Comparison of ENCODE assay signal across 12 mouse cellular contexts in the genomic region with DNA sequence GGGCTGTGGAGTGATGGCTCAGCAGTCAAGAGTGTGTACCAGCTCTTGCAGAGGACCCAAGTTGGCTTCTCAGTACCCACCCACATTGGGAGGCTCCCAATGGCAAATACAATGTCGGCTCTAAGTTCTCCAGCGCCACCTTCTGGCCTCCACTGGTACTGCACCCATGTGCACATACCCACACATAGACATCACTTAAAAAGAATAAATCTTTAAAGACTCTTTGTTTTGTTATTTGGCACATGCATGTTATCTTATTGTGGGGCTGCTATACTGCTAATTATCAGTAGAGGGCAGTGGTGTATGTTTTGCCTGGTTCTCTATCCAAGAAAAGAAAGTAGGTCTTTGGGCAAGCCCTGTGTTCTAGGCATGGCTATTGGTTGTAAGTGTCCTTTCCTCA.
A peak's percentile ranks its signal among the peaks of the same experiment; 100 is the strongest.
DNase-seq lines count a peak whose midpoint lies in the region; ATAC-seq and TF ChIP-seq lines count a peak whose summit lies in the region.
"Had no signal": no experiment of that assay in that cellular context is flagged by ENCODE, and none has a peak within 500 bp of the region (broad histone marks: within the 10 kb centered on the region; RNA-seq: fewer than 3 reads in every experiment).

No protein-coding gene starts in this region.

- 27% methylated on average over 2 of the region's 2 CpGs for WGBS in liver, postnatal 0 days (ENCODE audit: insufficient replicate concordance)
- 25% methylated on average over 2 of the region's 2 CpGs for whole genome bisulfite sequencing in hindbrain, embryonic 10.5 days
- WGBS in midbrain, embryonic 13.5 days, result 37% methylated on average over 2 of the region's 2 CpGs

- peak; percentile 22; the same call in 1 of the 2 replicates for ATAC-seq in liver, postnatal 0 days
- ATAC-seq in midbrain, embryonic 13.5 days, result no peak

- no peak for TF ChIP-seq EP300 in liver, postnatal 0 days (IDR thresholded peaks at IDR 0.05; ENCODE audit: low read depth)

- H3K9me3 ChIP-seq in liver, postnatal 0 days (ENCODE audit: low read length), result peaks cover 2% of the 10 kb centered on the region; the same call in 1 of the 2 replicates
- 0 out of 2 replicates have a peak, but pooled peaks cover 4% of the 10 kb centered on the region for H3K9me3 ChIP-seq in hindbrain, embryonic 10.5 days
- peaks cover 3% of the 10 kb centered on the region; the same call in 1 of the 2 replicates for H3K9me3 ChIP-seq in midbrain, embryonic 13.5 days
- H3K9me3 ChIP-seq: hindbrain, embryonic 13.5 days; limb, embryonic 12.5 days had no signal

- intact Hi-C loops in gastrocnemius, adult 2 months (cut with DNase I), result no loop called here
- intact Hi-C loops in gastrocnemius, postnatal 36 days (cut with DNase I), result no loop called here

- no peak for DNase-seq in gastrocnemius, adult 2 months
- no peak for DNase-seq in gastrocnemius, postnatal 36 days
- DNase-seq in 3T3-L1 (ENCODE audit: low read depth, low spot score), result peak; percentile 43
- DNase-seq in adipocyte (ENCODE audit: low spot score), result peak; percentile 21
- peak; percentile 42 for DNase-seq in liver, postnatal 0 days
- no peak for DNase-seq in hindbrain, embryonic 10.5 days (ENCODE audit: low spot score)
- no peak for DNase-seq in kidney, postnatal 10 days
- DNase-seq: cerebellum, adult 11-12 months had no signal

- H3K9ac ChIP-seq in liver, postnatal 0 days (replicated peaks), result no peak overlapping the region
- no peak overlapping the region for H3K9ac ChIP-seq in midbrain, embryonic 13.5 days (replicated peaks)
- H3K9ac ChIP-seq: hindbrain, embryonic 13.5 days; limb, embryonic 12.5 days had no signal

- H3K36me3 ChIP-seq in liver, postnatal 0 days (replicated peaks; ENCODE audit: insufficient read depth, low read length), result no peaks in the 10 kb centered on the region
- H3K36me3 ChIP-seq in hindbrain, embryonic 10.5 days, result no peaks in the 10 kb centered on the region
- H3K36me3 ChIP-seq in midbrain, embryonic 13.5 days, result no peaks in the 10 kb centered on the region
- H3K36me3 ChIP-seq: hindbrain, embryonic 13.5 days had no signal

- H3K4me3 ChIP-seq in gastrocnemius, adult 2 months, result no peak overlapping the region
- no peak overlapping the region for H3K4me3 ChIP-seq in liver, postnatal 0 days (ENCODE audit: low read depth, low read length)
- H3K4me3 ChIP-seq in hindbrain, embryonic 10.5 days, result no peak overlapping the region
- no peak overlapping the region for H3K4me3 ChIP-seq in midbrain, embryonic 13.5 days (replicated peaks)
- H3K4me3 ChIP-seq: hindbrain, embryonic 13.5 days; limb, embryonic 12.5 days; myocyte had no signal

- no peaks in the 10 kb centered on the region for H3K27me3 ChIP-seq in liver, postnatal 0 days (ENCODE audit: insufficient read depth, low read length)
- H3K27me3 ChIP-seq in hindbrain, embryonic 10.5 days (ENCODE audit: insufficient read depth, poor library complexity, severe bottlenecking), result peaks cover 56% of the 10 kb centered on the region
- H3K27me3 ChIP-seq in midbrain, embryonic 13.5 days, result peaks cover 17% of the 10 kb centered on the region

- peak; percentile 68 for TF ChIP-seq CTCF in gastrocnemius, adult 2 months (IDR thresholded peaks at IDR 0.05)
- TF ChIP-seq CTCF in liver, postnatal 0 days (IDR thresholded peaks at IDR 0.05; ENCODE audit: low read depth), result peak; percentile 76

- no peak overlapping the region for H3K27ac ChIP-seq in gastrocnemius, adult 2 months
- H3K27ac ChIP-seq in liver, postnatal 0 days (ENCODE audit: low read depth), result peak overlapping the region; percentile 67
- H3K27ac ChIP-seq in hindbrain, embryonic 10.5 days, result no peak overlapping the region
- no peak overlapping the region for H3K27ac ChIP-seq in midbrain, embryonic 13.5 days
- H3K27ac ChIP-seq: hindbrain, embryonic 13.5 days; limb, embryonic 12.5 days had no signal

- H3K4me1 ChIP-seq in liver, postnatal 0 days (ENCODE audit: insufficient read depth), result no peaks in the 10 kb centered on the region
- H3K4me1 ChIP-seq in hindbrain, embryonic 10.5 days (replicated peaks), result peaks cover 49% of the 10 kb centered on the region
- H3K4me1 ChIP-seq in midbrain, embryonic 13.5 days (replicated peaks), result peaks cover 25% of the 10 kb centered on the region

- no peak overlapping the region for H3K4me2 ChIP-seq in liver, postnatal 0 days (ENCODE audit: low read depth, low read length)
- H3K4me2 ChIP-seq in midbrain, embryonic 13.5 days (replicated peaks), result no peak overlapping the region
- H3K4me2 ChIP-seq: hindbrain, embryonic 13.5 days; limb, embryonic 12.5 days had no signal

Comparison
In these comparisons a context has a peak if more than half of its experiments do, and no peak if none do; other contexts are left out.
1. DNase-seq: peak in 3T3-L1 (single experiment), adipocyte (single experiment) and liver, postnatal 0 days (single experiment); none in gastrocnemius, adult 2 months (single experiment), gastrocnemius, postnatal 36 days (0 of 2), hindbrain, embryonic 10.5 days (single experiment) and kidney, postnatal 10 days (single experiment).